Mouse (Mus musculus) ES-Bruce4 (cell line): ENCODE results near the gene Gfm2.

Experiments used
- EP300 ChIP-seq: IDR thresholded peaks from 2 replicates; pipeline ENCODE4 v1.6.1; 2011; ENCODE audit warnings: low read depth, low read length; ENCODE audit not compliant: insufficient read depth
- POLR2A ChIP-seq: IDR thresholded peaks from one replicate; pipeline ENCODE4 v1.8.1; 2011; ENCODE audit warnings: low read length; ENCODE audit not compliant: insufficient read depth

DNA sequence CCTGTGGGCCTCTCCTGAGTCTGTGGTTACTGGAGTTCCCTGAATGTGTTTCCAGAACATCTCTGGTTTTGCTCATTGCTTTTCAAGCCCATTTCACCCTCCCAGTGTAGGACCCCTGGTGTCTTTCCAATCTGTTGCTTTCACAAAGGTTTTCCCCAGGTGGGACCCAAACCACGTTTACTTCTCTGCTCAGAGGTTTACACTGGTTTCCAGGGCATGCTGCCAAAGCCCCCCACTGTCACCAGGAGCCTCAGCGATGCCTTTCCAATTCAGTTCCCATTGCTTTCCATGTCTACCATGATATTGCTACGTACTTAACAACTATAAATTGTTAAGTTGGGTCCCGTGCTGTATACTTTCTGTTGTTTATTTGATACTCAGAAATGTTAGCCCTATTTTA, 45.1 kb downstream of the Gfm2 start:
- no peak for TF ChIP-seq EP300
- TF ChIP-seq POLR2A, result no peak
